Mouse (Mus musculus) midbrain, embryonic 14.5 days (tissue): Measurements from ENCODE around the gene Atp5g1. TPM values are rescaled to one million over a fixed set of nuclear protein-coding genes. Genes with fewer than 3 reads are reported as not detected.
"Not testable (repeated sequence)": the region's sequence is repeated elsewhere in the genome, so short reads cannot be mapped to it uniquely, and the experiment has no call there.

ENCODE experiments used
- ATAC-seq: fragments of 200-750 bp; cut with Nextera tagmentation; 2 replicates; pipeline ENCODE4 v1.8.0; 2017; ENCODE audit warnings: moderate number of reproducible peaks, moderate library complexity; ENCODE audit not compliant: low FRiP score, low TSS enrichment
- DNase-seq: peaks from one replicate; pipeline ENCODE4 v3.0.0-alpha.2; 2015
- H3K27ac ChIP-seq: fragments of 300-500 bp; sonication (generic); replicated peaks from 2 replicates; pipeline ENCODE4 v1.5.1; 2014; ENCODE audit warnings: mild to moderate bottlenecking, low read depth, low read length, moderate library complexity
- H3K27me3 ChIP-seq: fragments of 300-500 bp; sonication (generic); 2 replicates; pipeline ENCODE4 v1.6.1; 2014; ENCODE audit warnings: low read length, control low read depth, mixed read lengths; ENCODE audit not compliant: control insufficient read depth, insufficient read depth
- H3K36me3 ChIP-seq: fragments of 300-500 bp; sonication (generic); 2 replicates; pipeline ENCODE4 v1.6.1; 2014; ENCODE audit warnings: low read length, control low read depth; ENCODE audit not compliant: control insufficient read depth, insufficient read depth
- H3K4me1 ChIP-seq: fragments of 300-500 bp; sonication (generic); 2 replicates; pipeline ENCODE4 v1.6.1; 2014; ENCODE audit warnings: mild to moderate bottlenecking, antibody characterized with exemption, low read length, control low read depth; ENCODE audit not compliant: control insufficient read depth, insufficient read depth
- H3K4me2 ChIP-seq: fragments of 300-500 bp; sonication (generic); 2 replicates; pipeline ENCODE4 v1.6.1; 2014; ENCODE audit warnings: mild to moderate bottlenecking, low read length, moderate library complexity
- H3K4me3 ChIP-seq: fragments of 300-500 bp; sonication (generic); replicated peaks from 2 replicates; pipeline ENCODE4 v1.5.1; 2014; ENCODE audit warnings: low read depth, low read length
- H3K9ac ChIP-seq: fragments of 300-500 bp; sonication (generic); replicated peaks from 2 replicates; pipeline ENCODE4 v1.6.1; 2014; ENCODE audit warnings: mild to moderate bottlenecking, low read length, moderate library complexity
- H3K9me3 ChIP-seq: fragments of 300-500 bp; sonication (generic); 2 replicates; pipeline ENCODE4 v1.6.1; 2016; ENCODE audit warnings: low read length, control low read depth, mixed read lengths; ENCODE audit not compliant: control insufficient read depth
- WGBS: fragments of 180-500 bp; shearing (Covaris S2); extraction: QIAGEN DNeasy Blood & Tissue Kit; methylation state at CpG from one replicate; pipeline ENCODE4 v1.1.7; 2014; 5-methylcytosine and 5-hydroxymethylcytosine counted together
- polyA plus RNA-seq: library from polyadenylated mRNA; unstranded; fragments of >200 nt; fragmentation: Nextera tagmentation; extraction: Ambion mirVana; gene quantifications from 2 replicates; pipeline ENCODE4 v1.2.1, GENCODE M21; 2014

Gene Atp5g1
- polyA plus RNA-seq, 1 experiment from 2014 or later: 679 TPM

DNA sequence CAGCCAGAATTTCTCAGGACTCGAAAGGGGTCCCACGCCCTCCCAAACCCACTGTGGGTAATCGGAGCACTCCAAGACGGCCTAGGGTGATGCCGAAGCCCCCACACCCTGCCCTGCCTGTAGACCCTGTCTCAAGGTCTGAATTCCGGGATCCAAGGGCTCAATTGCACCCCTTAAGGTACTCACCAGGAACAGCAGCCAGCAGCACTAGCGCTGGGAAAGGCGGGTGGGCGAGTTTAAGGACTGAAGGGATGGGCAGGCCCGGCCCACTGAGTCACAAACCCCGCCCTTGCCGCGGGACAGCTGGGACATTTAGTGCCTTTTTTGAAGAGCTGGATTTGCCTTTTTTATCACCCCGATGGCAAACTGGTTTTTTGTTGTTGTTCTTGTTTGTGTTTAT is 36.3 kb upstream of the Atp5g1 start, which contains the start of gene Calcoco2:
TSS of gene Calcoco2 (minus strand) at position 214 of the 400 bp plus-strand sequence.
- ATAC-seq: no peak
- no peak within 1 kb of the TSS for H3K27ac ChIP-seq
- no peaks in the 10 kb centered on the region for H3K36me3 ChIP-seq
- WGBS: 46% methylated on average over 14 of the region's 14 CpGs
- no peaks in the 10 kb centered on the region for H3K9me3 ChIP-seq
- H3K9ac ChIP-seq: no peak within 1 kb of the TSS
- no peaks in the 10 kb centered on the region for H3K27me3 ChIP-seq
- H3K4me2 ChIP-seq: no peak within 1 kb of the TSS
- no peak for DNase-seq
- no peak within 1 kb of the TSS for H3K4me3 ChIP-seq
- H3K4me1 ChIP-seq: no peaks in the 10 kb centered on the region

DNA sequence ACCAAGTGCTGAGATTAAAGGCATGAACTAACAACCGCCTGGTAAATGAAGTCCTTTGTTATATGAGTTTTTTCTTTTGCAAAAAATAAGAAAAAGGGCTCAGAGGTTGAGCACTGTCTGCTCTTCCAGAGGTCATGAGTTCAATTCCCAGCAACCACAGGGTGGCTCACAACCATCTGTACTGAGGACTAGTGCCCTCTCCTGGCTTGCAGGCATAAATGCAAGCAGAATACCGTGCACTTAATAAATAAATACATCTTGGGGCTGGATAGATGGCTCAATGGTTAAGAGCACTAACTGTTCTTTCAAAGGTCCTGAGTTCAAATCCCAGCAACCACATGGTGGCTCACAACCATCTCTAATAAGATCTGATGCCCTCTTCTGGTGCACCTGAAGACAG is 35.5 kb upstream of the Atp5g1 start:
- WGBS: 54% methylated on average over 2 of the region's 2 CpGs
- H3K27ac ChIP-seq, H3K4me1 ChIP-seq, H3K9me3 ChIP-seq, H3K27me3 ChIP-seq, H3K9ac ChIP-seq, DNase-seq, ATAC-seq, H3K4me3 ChIP-seq, H3K36me3 ChIP-seq, H3K4me2 ChIP-seq: not testable (repeated sequence)

DNA sequence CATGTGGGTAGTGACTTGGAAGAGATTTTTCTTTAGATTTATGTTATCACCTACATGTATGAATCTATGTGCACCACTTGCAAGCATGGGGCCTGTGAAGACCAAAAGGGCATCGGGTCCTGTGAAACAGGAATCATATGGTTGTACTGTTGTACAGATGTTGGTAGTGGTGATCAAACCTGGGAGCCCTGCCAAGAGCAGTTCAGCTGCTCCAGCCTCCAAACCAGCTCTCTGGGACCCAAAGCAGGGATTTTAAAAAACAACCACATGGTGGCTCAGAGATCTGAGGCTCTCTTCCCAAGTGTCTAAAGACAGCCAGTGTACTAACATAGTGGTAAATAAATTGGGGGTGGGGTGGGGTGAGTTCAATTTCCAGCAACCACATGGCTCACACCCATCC is 32.9 kb upstream of the Atp5g1 start:
- DNase-seq: no peak
- Histone ChIP-seq H3K9me3 (no peaks in the 10 kb centered on the region), H3K4me2 (no peak overlapping the region), H3K27ac (no peak overlapping the region), H3K4me1 (no peaks in the 10 kb centered on the region), H3K9ac (no peak overlapping the region), H3K36me3 (no peaks in the 10 kb centered on the region), H3K4me3 (no peak overlapping the region), H3K27me3 (no peaks in the 10 kb centered on the region)
- WGBS: 87% methylated on average over 1 of the region's 1 CpGs
- no peak for ATAC-seq

DNA sequence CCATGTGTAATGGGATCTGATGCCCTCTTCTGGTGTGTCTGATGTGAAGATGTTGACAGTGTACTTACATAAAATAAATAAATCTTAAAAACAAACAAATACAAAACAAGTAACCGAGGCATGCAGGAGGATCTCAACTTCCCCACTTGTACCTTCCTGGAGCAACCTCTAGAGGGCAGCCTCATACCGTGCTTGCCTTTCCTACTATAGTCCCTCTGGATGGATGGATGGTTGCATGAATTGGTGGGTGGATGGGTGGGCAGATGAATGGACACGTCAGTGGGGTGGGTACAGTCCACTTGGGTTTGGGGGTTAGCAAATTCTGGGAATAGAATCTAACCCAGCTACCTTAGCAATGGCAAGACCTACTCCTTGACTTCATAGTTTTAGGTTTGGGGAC is 17.9 kb upstream of the Atp5g1 start:
- H3K9ac ChIP-seq: no peak overlapping the region
- peak; percentile 67 for DNase-seq
- H3K9me3 ChIP-seq: no peaks in the 10 kb centered on the region
- no peak overlapping the region for H3K4me2 ChIP-seq
- H3K4me3 ChIP-seq: no peak overlapping the region
- H3K27ac ChIP-seq: no peak overlapping the region
- 16% methylated on average over 3 of the region's 3 CpGs for WGBS
- ATAC-seq: no peak
- H3K36me3 ChIP-seq: no peaks in the 10 kb centered on the region
- no peaks in the 10 kb centered on the region for H3K4me1 ChIP-seq
- no peaks in the 10 kb centered on the region for H3K27me3 ChIP-seq

DNA sequence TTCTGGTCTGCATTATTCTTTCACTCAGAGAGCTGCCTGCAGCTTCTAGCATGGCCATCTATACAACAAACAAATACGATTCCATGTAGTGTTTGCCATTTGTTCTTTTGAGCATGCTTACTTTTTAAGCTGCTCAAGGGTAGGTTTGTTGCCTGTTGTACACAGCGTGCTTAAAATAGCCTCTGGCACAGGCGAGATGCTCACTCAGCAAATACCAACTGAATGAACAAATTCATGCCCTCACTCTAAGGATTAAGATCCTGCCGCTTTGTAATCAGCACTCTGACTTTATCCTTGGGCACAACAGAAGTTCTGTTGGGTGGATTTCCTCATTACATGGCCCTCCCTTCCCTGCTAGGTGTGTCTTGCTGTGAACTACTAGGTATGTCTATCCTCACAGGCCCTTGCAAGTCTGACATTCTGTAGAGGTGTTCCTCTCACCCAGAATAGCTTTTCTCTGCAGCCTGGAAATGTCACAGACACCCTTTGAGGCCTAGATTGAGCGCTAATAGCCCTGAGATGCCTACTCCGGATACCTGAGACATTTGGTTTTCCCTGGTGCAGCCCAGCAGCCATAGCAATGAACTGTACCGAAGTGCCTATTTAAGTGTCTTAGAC is 17.3 kb upstream of the Atp5g1 start:
- 45% methylated on average over 7 of the region's 7 CpGs for WGBS
- DNase-seq (no peak), ATAC-seq (no peak)
- no peaks in the 10 kb centered on the region for H3K36me3 ChIP-seq
- H3K4me3 ChIP-seq: no peak overlapping the region
- H3K4me1 ChIP-seq: no peaks in the 10 kb centered on the region
- H3K27me3 ChIP-seq: no peaks in the 10 kb centered on the region
- H3K9me3 ChIP-seq: no peaks in the 10 kb centered on the region; the same call in 1 of the 2 replicates
- no peak overlapping the region for H3K4me2 ChIP-seq
- H3K9ac ChIP-seq: no peak overlapping the region
- no peak overlapping the region for H3K27ac ChIP-seq

DNA sequence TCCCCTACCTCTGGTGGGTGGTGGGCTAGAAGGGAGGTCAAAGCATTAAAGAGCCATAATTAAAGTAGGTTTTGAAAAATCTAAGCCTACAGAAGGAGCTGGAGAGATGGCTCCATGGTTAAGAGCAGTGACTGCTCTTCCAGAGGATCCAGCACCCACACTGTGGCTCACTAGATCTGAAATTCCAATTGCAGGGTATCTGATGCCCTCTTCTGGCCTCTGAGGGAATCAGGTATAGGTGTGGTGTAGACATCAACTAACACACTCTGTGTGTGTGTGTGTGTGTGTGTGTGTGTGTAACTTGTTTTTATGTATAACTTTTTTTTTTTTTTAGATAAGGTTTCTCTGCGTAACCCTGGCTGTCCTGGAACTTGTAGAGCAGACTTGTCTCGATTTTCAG is 15.6 kb upstream of the Atp5g1 start:
- no peaks in the 10 kb centered on the region for H3K27me3 ChIP-seq
- H3K4me2 ChIP-seq: no peak overlapping the region
- H3K4me1 ChIP-seq: no peaks in the 10 kb centered on the region
- WGBS: 69% methylated on average over 2 of the region's 2 CpGs
- ATAC-seq (no peak), DNase-seq (peak; percentile 51)
- no peak overlapping the region for H3K9ac ChIP-seq
- H3K27ac ChIP-seq: no peak overlapping the region
- no peaks in the 10 kb centered on the region; the same call in 1 of the 2 replicates for H3K9me3 ChIP-seq
- no peaks in the 10 kb centered on the region for H3K36me3 ChIP-seq
- H3K4me3 ChIP-seq: no peak overlapping the region

DNA sequence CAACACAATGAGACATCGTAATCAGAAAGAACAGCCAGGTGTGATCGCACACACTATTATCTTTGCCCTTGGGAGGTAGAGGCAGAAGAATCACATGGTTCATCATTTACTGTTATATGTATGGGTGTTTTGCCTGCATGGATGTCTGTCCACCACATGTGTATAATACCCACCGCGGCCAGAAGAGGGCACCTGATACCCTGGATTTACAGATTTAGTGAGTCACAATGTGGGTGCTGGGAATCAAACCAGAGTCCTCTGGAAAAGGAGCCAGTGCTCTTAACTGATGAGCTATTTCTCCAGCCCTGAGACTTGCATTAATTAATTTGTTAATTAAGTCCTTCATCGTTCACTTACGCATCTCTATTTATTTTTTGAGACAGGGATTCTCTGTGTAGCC is 12.5 kb upstream of the Atp5g1 start:
- no peak for DNase-seq
- no peaks in the 10 kb centered on the region; the same call in 1 of the 2 replicates for H3K9me3 ChIP-seq
- no peaks in the 10 kb centered on the region for H3K36me3 ChIP-seq
- H3K9ac ChIP-seq: no peak overlapping the region
- H3K27ac ChIP-seq: no peak overlapping the region
- no peaks in the 10 kb centered on the region for H3K27me3 ChIP-seq
- ATAC-seq: no peak
- no peaks in the 10 kb centered on the region for H3K4me1 ChIP-seq
- WGBS: 89% methylated on average over 6 of the region's 6 CpGs
- H3K4me3 ChIP-seq: no peak overlapping the region
- no peak overlapping the region for H3K4me2 ChIP-seq

DNA sequence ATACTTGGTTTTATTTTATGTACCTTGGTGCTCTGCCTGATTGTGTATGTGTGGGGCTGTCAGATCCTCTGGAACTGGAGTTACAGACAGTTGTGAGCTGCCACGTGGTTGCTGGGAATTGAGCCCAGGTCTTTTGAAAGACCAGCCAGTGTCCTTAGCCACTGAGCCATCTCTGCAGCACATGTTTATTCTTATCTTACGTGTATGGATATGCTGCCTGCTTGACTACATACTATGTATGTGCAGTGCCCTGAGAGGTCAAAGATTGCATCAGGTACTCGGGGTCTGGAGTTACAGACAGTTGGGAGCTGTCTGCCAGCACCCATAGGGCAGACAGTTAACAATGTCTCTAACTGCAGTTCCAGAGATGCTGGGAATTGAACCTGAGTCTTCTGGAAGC is 7.2 kb upstream of the Atp5g1 start:
- H3K36me3 ChIP-seq: no peaks in the 10 kb centered on the region
- no peak overlapping the region for H3K27ac ChIP-seq
- DNase-seq: no peak
- H3K27me3 ChIP-seq: no peaks in the 10 kb centered on the region
- H3K9ac ChIP-seq: no peak overlapping the region
- no peak for ATAC-seq
- no peak overlapping the region for H3K4me2 ChIP-seq
- H3K4me3 ChIP-seq: no peak overlapping the region
- no peaks in the 10 kb centered on the region for H3K4me1 ChIP-seq
- 76% methylated on average over 3 of the region's 3 CpGs for WGBS
- no peaks in the 10 kb centered on the region; the same call in 1 of the 2 replicates for H3K9me3 ChIP-seq

DNA sequence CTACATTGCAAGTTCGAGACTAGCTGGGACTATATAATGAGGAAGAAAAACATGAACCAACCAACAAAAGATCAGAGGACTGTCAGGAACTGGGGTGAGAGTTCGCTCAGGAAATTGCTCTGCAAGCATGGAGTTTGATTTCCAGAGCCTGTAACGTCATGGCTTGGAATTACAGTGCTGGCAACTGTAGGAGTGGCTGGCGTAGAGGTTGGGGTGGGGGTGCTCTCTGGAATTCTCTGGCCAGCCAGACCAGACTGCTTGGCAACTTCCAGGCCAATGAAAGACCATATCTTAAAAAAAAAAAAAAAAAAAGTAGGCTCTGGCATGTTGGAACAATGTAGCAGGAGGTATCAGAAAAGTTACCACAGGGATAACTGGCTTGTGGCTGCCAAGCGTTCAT is 5.3 kb upstream of the Atp5g1 start:
- Histone ChIP-seq H3K9ac (no peak overlapping the region), H3K4me1 (no peaks in the 10 kb centered on the region), H3K27me3 (no peaks in the 10 kb centered on the region), H3K27ac (no peak overlapping the region), H3K4me3 (no peak overlapping the region), H3K36me3 (no peaks in the 10 kb centered on the region), H3K4me2 (no peak overlapping the region), H3K9me3 (no peaks in the 10 kb centered on the region)
- ATAC-seq: no peak
- WGBS: 82% methylated on average over 5 of the region's 5 CpGs
- DNase-seq: no peak
